Mouse (Mus musculus): ENCODE measurements around the gene Rpe.

GRCm38 (mm10) chr1:66691772-66692171 lies 8.9 kb upstream of the Rpe start:
- TF ChIP-seq CTCF (IDR thresholded peaks at IDR 0.05; ENCODE audit: low read depth, low read length): no peak
- no peak for TF ChIP-seq POLR2A (IDR thresholded peaks at IDR 0.05; ENCODE audit: extremely low read depth, insufficient read depth, low read length)
